Mouse (Mus musculus) CH12.LX (cell line): ENCODE measurements at regions not wholly inside any gene's neighbourhood (a gene's known extent, or its start where the extent isn't known, plus 50 kb on each side); places are given as distances from the start of the nearest gene placed in this dataset.
A peak's percentile ranks its signal among the peaks of the same experiment; 100 is the strongest.

Experiments used
- DNase-seq: peaks from one replicate; pipeline ENCODE4 v3.0.0-alpha.2; 2013; ENCODE audit errors: extremely low read depth
- H3K27ac ChIP-seq: 2 replicates; pipeline ENCODE4 v1.5.1; 2012; ENCODE audit warnings: low read depth, mild to moderate bottlenecking, control low read depth, moderate library complexity; ENCODE audit not compliant: insufficient read depth
- H3K27me3 ChIP-seq: replicated peaks from 2 replicates; pipeline ENCODE3; 2012; ENCODE audit warnings: inconsistent platforms
- H3K36me3 ChIP-seq, 2 experiments: replicated peaks in 1 of 2; 2 replicates each; pipeline versions ENCODE3 to v1.6.1; 2012; ENCODE audit warnings: inconsistent platforms in 1 of 2, low read length in 1 of 2, mild to moderate bottlenecking in 1 of 2, mixed read lengths in 1 of 2, moderate library complexity in 1 of 2; ENCODE audit not compliant: control insufficient read depth in 1 of 2, insufficient read depth in 1 of 2
- H3K4me1 ChIP-seq, 2 experiments: 2 replicates each; pipeline ENCODE4 v1.6.1; 2012; ENCODE audit warnings: inconsistent platforms in 1 of 2, moderate library complexity in 1 of 2; ENCODE audit not compliant: insufficient read depth in 2 of 2, control insufficient read depth in 1 of 2
- H3K4me2 ChIP-seq: 2 replicates; pipeline ENCODE4 v1.6.1; 2012; ENCODE audit warnings: low read depth, mild to moderate bottlenecking, control low read depth; ENCODE audit not compliant: poor library complexity, insufficient read depth, severe bottlenecking
- H3K4me3 ChIP-seq, 3 experiments: fragments of 150-350 bp in 1 of 3; sonication (generic) in 1 of 3; replicated peaks in 1 of 3; 2 replicates each; pipeline versions ENCODE3 to v1.5.1; 2011 to 2012; ENCODE audit warnings: low read depth in 2 of 3, low read length in 2 of 3, mild to moderate bottlenecking in 2 of 3, moderate library complexity in 2 of 3, control low read depth in 1 of 3, improper control_type of control experiment in 1 of 3, inconsistent platforms in 1 of 3, mixed read lengths in 1 of 3; ENCODE audit not compliant: poor library complexity in 1 of 3
- H3K79me2 ChIP-seq: replicated peaks from 2 replicates; pipeline ENCODE4 v1.6.1; 2012; ENCODE audit warnings: mild to moderate bottlenecking, moderate library complexity; ENCODE audit not compliant: control insufficient read depth, poor library complexity, insufficient read depth, severe bottlenecking; ENCODE audit errors: extremely low read depth
- H3K9ac ChIP-seq: 2 replicates; pipeline ENCODE4 v1.6.1; 2012; ENCODE audit warnings: low read depth, mild to moderate bottlenecking, control low read depth, moderate library complexity; ENCODE audit not compliant: insufficient read depth
- H3K9me3 ChIP-seq: replicated peaks from 2 replicates; pipeline ENCODE3; 2012; ENCODE audit warnings: low read length, inconsistent platforms, mixed read lengths
- CHD1 ChIP-seq: IDR thresholded peaks from 2 replicates; pipeline ENCODE4 v1.6.1; 2012; ENCODE audit warnings: low read depth, low read length, improper control_type of control experiment, inconsistent platforms
- CHD2 ChIP-seq: IDR thresholded peaks from 2 replicates; pipeline ENCODE4 v1.6.1; 2011; ENCODE audit warnings: low read length, improper control_type of control experiment
- CTCF ChIP-seq, 2 experiments: IDR thresholded peaks in 1 of 2; conservative IDR thresholded peaks in 1 of 2; 2 replicates each; pipeline ENCODE4 v1.5.1; 2011 to 2012; ENCODE audit warnings: low read depth in 2 of 2, low read length in 2 of 2, improper control_type of control experiment in 1 of 2, inconsistent platforms in 1 of 2, mild to moderate bottlenecking in 1 of 2, moderate library complexity in 1 of 2
- E2F4 ChIP-seq: IDR thresholded peaks from 2 replicates; pipeline ENCODE4 v1.6.1; 2011; ENCODE audit warnings: low read depth, low read length, improper control_type of control experiment; ENCODE audit not compliant: insufficient replicate concordance
- ELF1 ChIP-seq: IDR thresholded peaks from 2 replicates; pipeline ENCODE4 v1.6.1; 2014; ENCODE audit warnings: low read depth, mild to moderate bottlenecking, inconsistent platforms, low read length, improper control_type of control experiment
- HCFC1 ChIP-seq: IDR thresholded peaks from 2 replicates; pipeline ENCODE4 v1.6.1; 2012; ENCODE audit warnings: low read depth, mild to moderate bottlenecking, inconsistent platforms, low read length, improper control_type of control experiment
- MAFK ChIP-seq: IDR thresholded peaks from 2 replicates; pipeline ENCODE4 v1.6.1; 2011; ENCODE audit warnings: low read length, improper control_type of control experiment; ENCODE audit not compliant: insufficient replicate concordance
- MAX ChIP-seq: IDR thresholded peaks from 2 replicates; pipeline ENCODE4 v1.6.1; 2011; ENCODE audit warnings: low read length, improper control_type of control experiment
- MYC ChIP-seq: IDR thresholded peaks from 2 replicates; pipeline ENCODE4 v1.6.1; 2011; ENCODE audit warnings: low read depth, mild to moderate bottlenecking, improper control_type of control experiment, low read length
- PAX5 ChIP-seq: IDR thresholded peaks from 2 replicates; pipeline ENCODE4 v1.6.1; 2012; ENCODE audit warnings: low read length, inconsistent platforms, mixed read lengths
- POLR2AphosphoS2 ChIP-seq: IDR thresholded peaks from 2 replicates; pipeline ENCODE4 v1.6.1; 2011; ENCODE audit warnings: low read depth, low read length, improper control_type of control experiment
- RAD21 ChIP-seq: IDR thresholded peaks from 2 replicates; pipeline ENCODE4 v1.6.1; 2011; ENCODE audit warnings: low read depth, mild to moderate bottlenecking, low read length, improper control_type of control experiment, moderate library complexity
- SIN3A ChIP-seq: IDR thresholded peaks from 2 replicates; pipeline ENCODE4 v1.6.1; 2012; ENCODE audit warnings: low read length, improper control_type of control experiment, inconsistent platforms
- SMC3 ChIP-seq: IDR thresholded peaks from 2 replicates; pipeline ENCODE4 v1.6.1; 2011; ENCODE audit warnings: low read depth, low read length, improper control_type of control experiment
- TCF12 ChIP-seq: IDR thresholded peaks from 2 replicates; pipeline ENCODE4 v1.6.1; 2014; ENCODE audit warnings: low read depth, mild to moderate bottlenecking, inconsistent platforms, low read length, improper control_type of control experiment
- USF2 ChIP-seq: conservative IDR thresholded peaks from 2 replicates; pipeline ENCODE4 v1.6.1; 2011; ENCODE audit warnings: low read depth, low read length, improper control_type of control experiment
- ZC3H11A ChIP-seq: IDR thresholded peaks from 2 replicates; pipeline ENCODE4 v1.6.1; 2012; ENCODE audit warnings: low read depth, mild to moderate bottlenecking, inconsistent platforms, low read length, improper control_type of control experiment
- ZMIZ1 ChIP-seq: IDR thresholded peaks from 2 replicates; pipeline ENCODE4 v1.6.1; 2012; ENCODE audit warnings: low read depth, mild to moderate bottlenecking, inconsistent platforms, low read length, improper control_type of control experiment
- dilution Hi-C: fragments of 300-500 bp; cut with MboI; formaldehyde crosslinking; loops from 2 replicates; pipeline ENCODE4 v1.14.3; 2020; ENCODE audit warnings: low sequenced_read_pairs; ENCODE audit not compliant: extremely low pct_unique_long_range_greater_than_20kb, extremely low pct_ligation_motif_present
- in situ Hi-C: fragments of 300-500 bp; cut with MboI; formaldehyde crosslinking; loops from 3 replicates; pipeline ENCODE4 v1.14.3; 2019; ENCODE audit warnings: low sequenced_read_pairs, low pct_ligation_motif_present, low pct_unique_long_range_greater_than_20kb, mixed read lengths

GRCm38 (mm10) chr7:73865086-73865485, 125.0 kb downstream of the Fam174b start:
- no peaks in the 10 kb centered on the region for H3K36me3 ChIP-seq
- no peak overlapping the region for H3K27ac ChIP-seq
- no peak for TF ChIP-seq ZC3H11A
- peak in 1 of 2 experiments; percentile 37; a peak in 2 of 4 replicates for TF ChIP-seq CTCF (conservative IDR thresholded peaks at IDR 0.05 in 1 of 2, IDR thresholded peaks at IDR 0.05 in 1 of 2; ENCODE audit: low read depth in 2 of 2, low read length in 2 of 2)
- no peak for TF ChIP-seq USF2
- H3K79me2 ChIP-seq, result no peaks in the 10 kb centered on the region
- in situ Hi-C loops, result no loop called here
- peak; percentile 6 for DNase-seq
- H3K4me2 ChIP-seq, result no peak overlapping the region
- H3K4me3 ChIP-seq, result no peak overlapping the region
- no peaks in the 10 kb centered on the region for H3K4me1 ChIP-seq
- H3K9me3 ChIP-seq, result no peaks in the 10 kb centered on the region
- H3K27me3 ChIP-seq, result peaks cover 21% of the 10 kb centered on the region
- dilution Hi-C loops, result no loop called here
- no peak overlapping the region for H3K9ac ChIP-seq

- in situ Hi-C loops (no loop called here), dilution Hi-C loops (no loop called here)
- Histone ChIP-seq H3K27ac (no peak overlapping the region), H3K9me3 (no peaks in the 10 kb centered on the region), H3K4me3 (no peak overlapping the region), H3K27me3 (peaks cover 6% of the 10 kb centered on the region), H3K9ac (no peak overlapping the region), H3K4me2 (no peak overlapping the region), H3K79me2 (no peaks in the 10 kb centered on the region), H3K4me1 (no peaks in the 10 kb centered on the region), H3K36me3 (no peaks in the 10 kb centered on the region)
- TF ChIP-seq SMC3 (no peak), POLR2AphosphoS2 (no peak), SIN3A (no peak), CHD2 (no peak), ZMIZ1 (no peak), ELF1 (no peak), MYC (no peak), TCF12 (no peak), E2F4 (no peak), RAD21 (no peak), ZC3H11A (no peak), CHD1 (no peak), PAX5 (no peak), MAX (no peak), HCFC1 (no peak), CTCF (conservative IDR thresholded peaks at IDR 0.05 in 1 of 2, IDR thresholded peaks at IDR 0.05 in 1 of 2; ENCODE audit: low read depth in 2 of 2, low read length in 2 of 2) (no peak), MAFK (no peak)
- no peak for DNase-seq
These were observed 132.1 kb downstream of the Fam174b start for GRCm38 (mm10) chr7:73872181-73872580.
